Mouse (Mus musculus) gastrocnemius, adult 18-20 months (tissue): ENCODE results near the gene Btbd18. TPM values are rescaled to one million over a fixed set of nuclear protein-coding genes. Genes with fewer than 3 reads are reported as not detected.
"Not testable (repeated sequence)": the region's sequence is repeated elsewhere in the genome, so short reads cannot be mapped to it uniquely, and the experiment has no call there.

Experiments
- DNase-seq: peaks from one replicate; pipeline ENCODE4 v3.0.0; 2021; ENCODE audit warnings: low spot score
- total RNA-seq, 2 experiments: library from RNA; stranded (reverse); gene quantifications; 2 replicates each; pipeline ENCODE4 v1.2.3; 2021

Btbd18 gene
- total RNA-seq, 2 experiments from 2014 or later = not detected

GRCm38 (mm10) chr2:84647051-84647568 lies 11.8 kb upstream of the Btbd18 start:
- DNase-seq = no peak

- DNase-seq = no peak
These were observed 10.5 kb upstream of the Btbd18 start for GRCm38 (mm10) chr2:84648369-84648768.

- no peak for DNase-seq
These were observed 9.2 kb upstream of the Btbd18 start for GRCm38 (mm10) chr2:84649674-84650073.

GRCm38 (mm10) chr2:84650464-84651195 lies 8.2 kb upstream of the Btbd18 start, which contains the start of gene Ctnnd1:
Gene Ctnnd1, minus strand, starts transcription at chr2:84650765.
- DNase-seq = peak; percentile 91

GRCm38 (mm10) chr2:84653354-84653753 lies 5.5 kb upstream of the Btbd18 start:
- no peak for DNase-seq

- no peak for DNase-seq
These were observed 3.0 kb upstream of the Btbd18 start for GRCm38 (mm10) chr2:84655864-84656263.

GRCm38 (mm10) chr2:84660253-84660652 lies 1.4 kb downstream of the Btbd18 start:
- peak; percentile 53 for DNase-seq

- DNase-seq = peak; percentile 48
These were observed 4.0 kb downstream of the Btbd18 start for GRCm38 (mm10) chr2:84662866-84663265.

GRCm38 (mm10) chr2:84666081-84666480 lies 7.2 kb downstream of the Btbd18 start:
- DNase-seq = no peak

- no peak for DNase-seq
These were observed 11.1 kb downstream of the Btbd18 start for GRCm38 (mm10) chr2:84669828-84670568.

- peak; percentile 62 for DNase-seq
These were observed 11.7 kb downstream of the Btbd18 start, which contains the start of gene Selenoh for GRCm38 (mm10) chr2:84670569-84670933. Gene Selenoh, minus strand, starts transcription at chr2:84670770.

- not testable (repeated sequence) for DNase-seq
These were observed 12.7 kb downstream of the Btbd18 start for GRCm38 (mm10) chr2:84671535-84671934.

- no peak for DNase-seq
These were observed 18.5 kb downstream of the Btbd18 start for GRCm38 (mm10) chr2:84677270-84677967.

- peak; percentile 97 for DNase-seq
These were observed 19.3 kb downstream of the Btbd18 start, which contains the start of the genes Gm28635 and Med19 for GRCm38 (mm10) chr2:84677968-84678880. Gene Gm28635, minus strand, starts transcription at chr2:84678041. Gene Med19, plus strand, starts transcription at chr2:84678402.

- DNase-seq = no peak
These were observed 20.1 kb downstream of the Btbd18 start, which contains the start of gene Tmx2 for GRCm38 (mm10) chr2:84679016-84679415. Gene Tmx2, minus strand, starts transcription at chr2:84679140.

- no peak for DNase-seq
These were observed 23.8 kb downstream of the Btbd18 start for GRCm38 (mm10) chr2:84682605-84683183.

GRCm38 (mm10) chr2:84688080-84688844 lies 29.4 kb downstream of the Btbd18 start:
- no peak for DNase-seq

GRCm38 (mm10) chr2:84690050-84690449 lies 31.2 kb downstream of the Btbd18 start:
- DNase-seq = no peak

GRCm38 (mm10) chr2:84695007-84695695 lies 36.3 kb downstream of the Btbd18 start:
- DNase-seq = no peak
